Mouse (Mus musculus): ENCODE data around the gene Bloc1s5.

GRCm38 (mm10) chr13:38554210-38554609, 80.7 kb downstream of the Bloc1s5 start:
- no peak for TF ChIP-seq TCF12 (IDR thresholded peaks at IDR 0.05; ENCODE audit: insufficient read depth, poor library complexity, severe bottlenecking)
- TF ChIP-seq MYOG (IDR thresholded peaks at IDR 0.05; ENCODE audit: control insufficient read depth in 1 of 3, insufficient read depth in 1 of 3, insufficient read length in 2 of 3, low read depth in 2 of 3) = no peak
- no peak for TF ChIP-seq CEBPB (IDR thresholded peaks at IDR 0.05; ENCODE audit: insufficient read depth, poor library complexity, severe bottlenecking)
- TF ChIP-seq POLR2A (IDR thresholded peaks at IDR 0.05; ENCODE audit: insufficient read length, low read depth) = no peak
- TF ChIP-seq MAX (IDR thresholded peaks at IDR 0.05; ENCODE audit: low read depth) = no peak
- TF ChIP-seq E2F4 (IDR thresholded peaks at IDR 0.05; ENCODE audit: insufficient read depth) = no peak
- TF ChIP-seq MYOD1 (IDR thresholded peaks at IDR 0.05; ENCODE audit: control insufficient read depth in 1 of 3, insufficient read length in 2 of 3, low read depth in 2 of 3) = no peak
- no peak for TF ChIP-seq USF1 (IDR thresholded peaks at IDR 0.05; ENCODE audit: low read depth)
- no peak for TF ChIP-seq SRF (IDR thresholded peaks at IDR 0.05; ENCODE audit: control insufficient read depth, insufficient read length, low read depth)
- TF ChIP-seq POLR2AphosphoS2 (IDR thresholded peaks at IDR 0.05; ENCODE audit: insufficient read length, low read depth) = no peak
- no peak for TF ChIP-seq TCF3 (IDR thresholded peaks at IDR 0.05; ENCODE audit: insufficient read length, low read depth)

Data from myocyte (in vitro differentiated cells).